Mouse (Mus musculus) MEL (cell line): ENCODE results near the gene Gramd4.

Experiments used
- CHD1 ChIP-seq: IDR thresholded peaks from 2 replicates; pipeline ENCODE4 v1.6.1; 2012; ENCODE audit warnings: low read depth, mild to moderate bottlenecking, inconsistent platforms, low read length, improper control_type of control experiment
- CHD2 ChIP-seq: IDR thresholded peaks from 2 replicates; pipeline ENCODE4 v1.6.1; 2011; ENCODE audit warnings: low read length, improper control_type of control experiment
- CTCF ChIP-seq, 3 experiments: IDR thresholded peaks in 2 of 3; conservative IDR thresholded peaks in 1 of 3; 2 replicates each; pipeline ENCODE4 v1.5.1; 2011 to 2012; ENCODE audit warnings: low read length in 3 of 3, low read depth in 2 of 3, mild to moderate bottlenecking in 2 of 3, improper control_type of control experiment in 1 of 3, inconsistent platforms in 1 of 3, mixed read lengths in 1 of 3, moderate library complexity in 1 of 3; ENCODE audit not compliant: control insufficient read depth in 1 of 3, insufficient read depth in 1 of 3, poor library complexity in 1 of 3, severe bottlenecking in 1 of 3
- MAX ChIP-seq: IDR thresholded peaks from 2 replicates; pipeline ENCODE4 v1.6.1; 2011; ENCODE audit warnings: low read length, improper control_type of control experiment
- MAZ ChIP-seq: IDR thresholded peaks from 2 replicates; pipeline ENCODE4 v1.6.1; 2012; ENCODE audit warnings: low read depth, mild to moderate bottlenecking, inconsistent platforms, low read length, improper control_type of control experiment
- POLR2A ChIP-seq, 2 experiments: IDR thresholded peaks; 2 replicates each; pipeline ENCODE4 v1.6.1; 2011 to 2012; ENCODE audit warnings: low read length in 2 of 2, mild to moderate bottlenecking in 2 of 2, control low read depth in 1 of 2, improper control_type of control experiment in 1 of 2, low read depth in 1 of 2, moderate library complexity in 1 of 2; ENCODE audit not compliant: control insufficient read depth in 1 of 2, insufficient read depth in 1 of 2, poor library complexity in 1 of 2
- POLR2AphosphoS2 ChIP-seq: IDR thresholded peaks from 2 replicates; pipeline ENCODE4 v1.6.1; 2011; ENCODE audit warnings: low read length, improper control_type of control experiment
- POLR2AphosphoS5 ChIP-seq: IDR thresholded peaks from 2 replicates; pipeline ENCODE4 v1.6.1; 2012; ENCODE audit warnings: low read depth, borderline replicate concordance, mild to moderate bottlenecking, inconsistent platforms, low read length, moderate library complexity, mixed read lengths
- USF1 ChIP-seq: IDR thresholded peaks from 2 replicates; pipeline ENCODE4 v1.6.1; 2014; ENCODE audit warnings: low read depth, mild to moderate bottlenecking, inconsistent platforms, low read length, improper control_type of control experiment, moderate library complexity
- ZMIZ1 ChIP-seq: IDR thresholded peaks from 2 replicates; pipeline ENCODE4 v1.6.1; 2012; ENCODE audit warnings: low read depth, mild to moderate bottlenecking, inconsistent platforms, low read length, improper control_type of control experiment, moderate library complexity

DNA sequence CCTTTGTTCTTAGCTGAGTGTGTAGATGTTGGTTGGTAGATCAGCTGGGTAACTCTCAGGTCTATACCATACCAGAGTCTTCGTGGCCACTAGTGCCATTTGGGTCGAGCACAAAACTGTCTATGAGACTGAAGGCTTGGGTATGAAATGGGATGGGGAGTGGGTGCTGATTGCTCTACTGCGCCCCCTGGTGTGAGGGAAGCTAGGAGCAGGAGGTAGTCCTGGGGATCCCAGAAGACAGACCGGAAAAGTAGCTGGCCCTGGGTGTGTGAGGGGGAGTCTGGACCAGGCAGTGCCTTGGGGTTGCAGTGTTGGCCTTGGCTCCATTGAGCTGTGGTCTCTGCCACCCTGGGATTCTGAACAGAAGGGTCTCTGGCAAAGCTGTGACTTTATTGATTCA, 80.1 kb downstream of the Gramd4 start:
- TF ChIP-seq POLR2AphosphoS5, result no peak
- no peak for TF ChIP-seq ZMIZ1
- no peak for TF ChIP-seq POLR2A (IDR thresholded peaks at IDR 0.05; ENCODE audit: control insufficient read depth in 1 of 2, insufficient read depth in 1 of 2, low read depth in 1 of 2, low read length in 2 of 2, poor library complexity in 1 of 2)
- TF ChIP-seq USF1, result no peak
- no peak for TF ChIP-seq MAZ
- no peak for TF ChIP-seq CHD1
- TF ChIP-seq CHD2, result no peak
- peak; percentile 65 to 73 (median 70) for TF ChIP-seq CTCF (IDR thresholded peaks at IDR 0.05 in 2 of 3, conservative IDR thresholded peaks at IDR 0.05 in 1 of 3; ENCODE audit: control insufficient read depth in 1 of 3, insufficient read depth in 1 of 3, low read depth in 2 of 3, low read length in 3 of 3, poor library complexity in 1 of 3, severe bottlenecking in 1 of 3)
- TF ChIP-seq POLR2AphosphoS2, result 0 out of 2 replicates have a peak, but pooled peaks have one; percentile 18
- TF ChIP-seq MAX, result no peak
